Mouse (Mus musculus) cerebellum, adult 9-11 months (tissue): ENCODE results near the gene Pdik1l.

Source experiments
- DNase-seq: peaks from one replicate; pipeline ENCODE4 v3.0.0; 2022

Gene Pdik1l

DNA sequence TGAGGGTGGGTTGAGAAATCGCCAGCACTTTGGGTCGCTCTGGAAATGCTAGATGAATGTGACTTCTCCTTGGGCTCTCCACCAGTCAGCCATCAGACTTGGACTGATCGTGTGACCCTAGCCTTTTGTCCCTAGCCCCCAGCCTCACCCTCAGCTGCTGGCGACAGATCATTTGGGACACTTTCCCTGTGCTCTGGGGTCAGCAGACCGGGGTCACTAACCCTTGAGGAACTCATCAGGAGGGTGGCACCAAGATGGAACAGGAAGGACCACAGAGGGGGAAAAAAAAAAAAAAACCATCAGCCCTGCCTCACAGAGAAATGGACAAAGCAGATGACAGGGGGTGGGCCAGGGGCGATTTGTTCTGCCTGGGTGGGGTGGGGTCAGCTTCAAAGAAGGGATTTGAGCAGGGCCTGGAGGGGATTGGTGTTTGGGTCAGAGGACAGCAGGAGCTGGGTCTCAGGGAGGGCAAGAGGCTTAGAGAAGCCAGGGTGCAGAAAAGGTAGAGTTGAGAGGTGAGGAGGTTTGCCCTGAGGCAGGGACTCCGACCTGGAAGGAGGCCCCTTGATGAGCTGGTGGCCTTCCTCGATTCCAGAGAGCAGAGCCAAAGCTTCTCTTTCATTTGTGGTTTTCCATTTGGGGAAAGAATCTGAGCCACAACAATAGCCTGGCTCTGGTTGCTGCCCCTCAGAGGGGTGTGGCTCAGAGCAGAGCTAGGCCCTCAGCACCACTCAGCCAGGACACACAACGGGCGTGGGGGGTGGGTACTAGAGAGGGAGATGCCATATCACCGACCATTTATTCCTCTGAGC lies 30.3 kb downstream of the Pdik1l start:
- DNase-seq = no peak

DNA sequence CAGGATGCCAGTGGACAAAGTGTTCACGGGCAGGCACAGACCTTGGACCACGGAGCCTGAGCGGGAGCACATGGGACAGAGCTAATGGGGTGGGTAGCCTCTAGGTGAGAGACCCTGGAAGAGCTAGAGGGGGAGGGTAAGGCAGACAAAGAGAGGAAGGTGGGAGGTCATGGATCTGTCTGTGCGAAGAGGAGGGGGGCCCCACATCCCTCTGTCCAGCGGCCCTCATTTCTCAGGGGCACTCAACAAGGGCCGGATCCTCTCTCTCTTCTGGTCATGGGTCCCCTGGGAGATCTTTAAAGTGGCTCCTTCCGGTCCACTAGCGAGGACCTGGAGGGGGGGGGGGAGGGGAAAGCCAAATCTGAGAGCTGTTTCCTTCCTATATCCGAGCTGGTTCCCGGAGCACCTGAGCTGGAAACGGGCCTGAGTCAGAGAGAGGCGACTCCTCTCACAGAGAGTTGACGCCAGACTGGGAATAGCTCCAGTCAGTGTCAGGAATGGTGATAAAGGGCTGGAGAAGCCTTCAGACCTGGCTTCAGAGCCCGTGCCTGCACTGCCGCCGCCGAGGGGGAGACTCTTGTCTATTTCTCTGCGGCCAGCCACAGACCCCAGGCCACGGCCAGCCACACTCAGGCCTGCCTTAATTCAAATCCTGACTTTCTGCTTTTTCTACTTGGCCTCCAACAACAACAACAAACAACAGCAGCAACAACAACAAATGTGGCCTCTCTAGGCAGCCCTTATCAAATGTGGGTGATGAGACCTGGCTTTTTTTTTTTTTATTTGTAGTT lies 31.1 kb downstream of the Pdik1l start:
- no peak for DNase-seq

DNA sequence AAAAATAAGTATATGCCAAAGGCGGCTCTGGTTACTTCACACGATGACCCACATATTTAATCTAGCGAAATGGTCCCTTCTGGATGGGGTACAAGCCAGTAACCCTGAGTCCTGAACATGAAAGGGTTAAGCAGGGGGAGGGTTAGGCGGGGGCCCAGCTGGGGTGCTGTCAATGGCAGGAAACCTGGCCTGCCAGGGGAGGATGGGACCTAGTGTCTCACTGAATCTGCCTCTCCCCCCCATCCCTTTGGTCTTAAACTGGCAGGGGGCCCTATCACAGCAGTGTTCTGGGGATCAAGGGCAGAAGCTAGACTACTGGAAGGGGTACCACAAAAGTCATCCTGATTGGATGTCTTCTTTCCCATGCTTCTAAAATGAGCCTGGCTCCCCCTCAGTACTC lies 31.8 kb downstream of the Pdik1l start:
- no peak for DNase-seq

DNA sequence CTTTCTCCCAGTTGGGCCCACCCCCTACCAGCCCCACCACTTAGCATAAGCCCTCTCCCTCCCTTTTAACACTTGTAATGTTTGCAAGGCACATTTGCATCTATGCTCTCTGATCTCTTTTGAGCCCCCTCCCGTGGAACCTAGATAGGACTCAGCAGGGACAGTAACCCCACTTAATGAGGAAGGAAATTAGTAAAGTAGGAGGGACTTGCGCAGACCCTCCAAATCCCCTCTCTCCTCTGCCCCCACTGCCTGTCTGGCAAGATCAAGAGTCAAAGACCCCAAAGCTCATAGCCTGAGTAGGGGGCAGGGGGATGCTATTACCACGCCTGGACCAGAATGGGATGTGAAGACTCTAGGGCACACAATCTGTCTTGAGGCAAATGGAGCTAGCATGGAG lies 32.9 kb downstream of the Pdik1l start:
- DNase-seq = no peak

DNA sequence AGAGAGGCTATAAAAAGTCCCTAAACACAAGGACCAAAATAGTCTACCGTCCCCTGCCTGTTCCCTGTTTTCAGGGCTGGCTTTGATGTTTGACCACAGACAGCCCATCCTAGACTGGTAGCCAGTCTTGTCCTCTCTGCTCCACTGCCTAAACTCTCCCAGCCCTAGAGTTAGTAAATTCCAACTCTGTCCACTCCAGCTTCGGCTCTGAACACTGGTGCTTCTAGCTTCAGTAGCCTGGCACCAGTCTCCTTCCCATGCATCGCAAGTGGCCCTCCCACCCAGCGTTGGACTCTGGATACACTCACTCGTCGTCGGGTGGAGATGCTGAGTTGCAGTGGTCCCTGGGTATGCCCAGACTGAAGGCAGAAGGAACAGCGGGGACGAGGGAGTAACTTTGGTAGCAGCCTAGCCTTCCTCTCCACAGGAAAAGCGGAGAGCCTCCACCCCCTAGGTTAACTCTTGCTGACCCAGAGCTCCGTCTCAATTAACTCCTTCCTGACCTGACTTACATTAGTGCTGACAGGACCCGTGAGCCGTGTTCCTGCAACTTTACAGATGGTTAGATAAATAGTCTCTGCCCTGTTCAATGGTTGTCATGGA lies 33.9 kb downstream of the Pdik1l start, which contains the start of gene Grrp1:
Gene Grrp1, minus strand, starts transcription at position 385 of the 603 bp plus-strand sequence.
- DNase-seq = no peak

DNA sequence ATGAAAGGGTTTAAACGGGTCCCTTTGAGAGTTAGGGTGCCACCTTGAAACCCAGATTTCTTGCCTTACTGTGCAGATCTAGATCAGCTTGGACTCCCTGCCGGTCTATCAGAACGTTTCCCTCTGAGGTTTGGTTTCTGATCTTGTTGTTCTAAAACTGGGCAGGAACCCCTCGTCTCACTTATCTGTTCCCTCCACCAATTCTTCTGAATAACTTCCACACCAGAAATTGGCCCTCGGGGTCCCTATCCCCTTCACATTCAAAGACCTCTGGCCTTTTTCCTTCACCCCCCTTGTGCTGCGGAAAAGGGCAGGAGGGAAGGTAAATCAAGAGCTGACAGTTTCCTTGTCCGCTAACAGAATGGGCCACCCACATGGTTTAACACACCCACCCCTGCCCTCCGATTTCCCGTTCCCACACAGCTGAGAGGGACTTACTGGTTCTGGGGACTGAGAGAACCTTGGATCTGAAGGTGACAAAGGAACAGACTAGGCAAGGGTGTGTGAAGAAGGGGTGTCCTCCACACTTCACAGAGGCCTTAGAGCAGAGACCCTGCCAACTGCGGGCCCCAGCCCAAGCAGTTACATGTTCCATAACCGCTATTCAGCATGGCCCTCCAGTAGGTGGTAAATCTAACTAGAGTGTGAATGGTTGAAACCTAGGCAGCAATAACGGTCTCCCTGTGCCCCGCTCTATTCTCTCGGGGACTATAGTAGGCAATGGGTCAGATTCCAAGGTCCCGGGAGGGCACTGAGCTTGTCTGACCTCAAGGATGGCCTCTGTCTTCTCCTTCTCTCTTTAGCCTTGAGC lies 34.6 kb downstream of the Pdik1l start:
- no peak for DNase-seq

DNA sequence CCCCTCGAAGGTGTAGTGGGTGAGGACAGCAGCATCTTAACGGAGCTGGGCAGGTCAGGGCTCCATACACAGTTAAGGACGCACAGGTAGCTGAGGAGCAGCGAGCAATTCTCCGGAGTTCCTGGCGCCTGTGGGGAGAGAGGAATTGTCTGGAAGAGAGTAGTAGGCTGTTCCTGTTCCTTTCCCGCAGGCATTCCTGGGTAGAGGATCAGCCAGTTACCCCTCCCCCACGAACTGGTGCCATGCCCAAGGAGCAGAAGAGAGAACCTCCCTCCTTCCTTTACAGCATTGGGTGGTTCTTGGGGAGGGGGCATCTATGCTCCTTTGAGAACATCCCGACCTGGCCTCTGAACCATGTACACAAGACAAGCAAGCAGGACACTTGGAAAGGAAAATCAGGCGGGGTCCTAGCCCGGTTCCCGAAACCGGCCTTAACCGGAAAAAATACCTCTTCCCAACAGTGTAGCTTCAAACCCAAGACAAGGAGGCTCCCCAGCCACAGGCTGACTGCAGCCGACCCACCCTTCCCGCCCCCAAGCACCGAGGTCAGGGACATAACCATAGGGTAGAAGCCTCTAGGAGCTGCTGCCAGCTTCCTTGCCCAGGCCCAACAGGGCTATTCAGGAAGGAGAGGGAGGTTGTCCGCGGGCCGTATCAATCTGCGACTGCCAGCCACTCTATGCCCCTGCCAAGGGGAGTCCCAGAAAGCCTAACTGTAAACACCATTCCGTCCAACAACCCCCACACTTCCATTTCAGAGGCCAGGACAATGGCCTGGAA lies 35.4 kb downstream of the Pdik1l start:
- DNase-seq = no peak

DNA sequence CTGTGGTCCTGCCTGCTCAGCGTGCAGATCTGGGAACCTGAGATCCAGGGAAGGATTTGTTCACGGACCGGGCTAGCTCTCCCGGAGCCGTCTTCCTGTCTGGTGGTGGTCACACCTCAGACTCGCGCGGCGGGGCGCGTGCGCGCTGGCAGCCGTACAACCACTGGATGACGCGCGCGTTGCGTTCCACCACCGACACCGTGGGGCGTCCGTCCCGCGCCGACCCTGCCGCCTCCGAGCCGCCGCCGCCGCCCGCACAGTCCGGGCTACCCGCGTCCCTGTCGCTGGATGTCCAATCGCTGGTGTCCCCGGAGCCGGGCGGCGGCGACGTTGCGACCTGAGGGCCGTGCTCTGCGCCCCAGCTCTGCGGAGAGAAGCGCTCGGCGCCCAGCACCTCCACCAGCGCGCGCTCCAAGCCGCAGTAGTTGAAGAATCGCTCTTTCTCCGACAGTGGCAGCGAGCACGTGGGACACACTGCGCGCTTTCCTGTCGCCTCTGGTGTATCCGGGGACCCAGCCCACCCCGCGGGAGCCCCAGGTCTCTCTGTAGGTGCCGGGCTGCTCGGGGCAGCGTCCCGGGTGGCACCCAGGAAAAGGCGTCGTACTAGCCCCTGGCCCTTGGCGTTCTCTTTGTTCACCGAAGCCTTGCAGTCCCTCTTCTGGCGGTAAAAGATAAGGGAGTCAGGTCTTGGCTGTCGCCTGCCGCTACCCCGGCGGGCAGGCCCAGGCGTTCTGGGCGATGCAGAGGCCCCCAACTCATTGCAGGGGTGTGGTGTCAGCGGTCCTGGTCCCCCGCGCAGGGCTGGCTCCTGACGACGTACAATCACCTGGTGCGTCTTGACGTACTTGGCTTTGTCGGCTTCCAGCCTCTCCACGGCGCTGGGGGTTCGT lies 36.2 kb downstream of the Pdik1l start:
- no peak for DNase-seq

DNA sequence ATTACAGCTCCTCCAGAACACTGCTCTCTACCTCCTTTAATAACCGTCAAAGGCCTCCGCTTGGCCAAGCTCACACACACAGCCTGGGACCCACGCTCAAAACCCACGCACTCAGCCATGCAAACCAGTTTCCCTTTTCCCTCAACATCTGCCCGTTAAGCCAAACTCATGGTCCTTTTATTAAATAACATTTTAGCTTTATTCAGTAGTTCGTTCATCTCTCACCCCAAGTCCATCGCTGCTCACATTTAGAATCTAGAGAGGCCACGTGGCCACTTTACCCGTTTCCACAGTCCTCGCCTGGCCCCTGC lies 36.8 kb downstream of the Pdik1l start:
- no peak for DNase-seq

DNA sequence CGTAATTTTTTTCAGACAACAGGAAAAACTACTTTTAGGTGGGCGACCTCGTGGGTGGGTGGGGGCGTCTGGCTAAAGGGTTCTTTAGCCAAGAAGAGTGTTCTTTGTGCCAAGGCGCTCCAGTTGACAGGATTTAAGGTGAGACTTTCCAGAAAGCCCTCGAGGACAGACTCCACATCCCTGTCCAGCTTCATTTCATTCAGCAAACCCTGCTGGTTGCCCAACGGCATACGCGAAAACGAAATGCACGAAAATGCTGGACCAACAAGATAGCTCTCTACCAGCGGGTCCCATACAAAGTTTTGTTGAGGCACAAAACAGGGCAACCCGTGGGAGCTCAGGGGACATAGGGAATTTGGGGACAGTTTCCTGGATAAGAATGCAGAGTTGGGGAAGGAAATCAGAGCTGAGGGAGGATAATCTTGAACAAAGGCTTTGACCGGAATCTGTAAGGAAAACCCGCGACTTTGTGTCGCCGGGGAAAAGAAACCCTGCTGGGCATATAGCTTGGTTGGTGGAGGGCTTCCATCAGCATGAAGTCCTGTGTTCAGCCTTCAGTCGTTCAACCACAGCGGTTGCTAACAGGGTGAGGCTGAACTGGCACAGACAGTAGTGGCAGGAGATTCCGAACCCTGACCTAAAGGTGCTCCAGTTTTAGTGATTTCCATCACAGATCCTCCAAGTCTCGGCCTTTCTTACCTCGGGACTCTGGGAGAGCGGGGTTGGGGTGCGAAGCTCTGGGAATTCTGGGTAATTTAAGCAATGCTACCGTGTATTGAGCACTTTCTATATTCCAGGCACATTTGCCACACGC lies 37.4 kb downstream of the Pdik1l start:
- DNase-seq = no peak

DNA sequence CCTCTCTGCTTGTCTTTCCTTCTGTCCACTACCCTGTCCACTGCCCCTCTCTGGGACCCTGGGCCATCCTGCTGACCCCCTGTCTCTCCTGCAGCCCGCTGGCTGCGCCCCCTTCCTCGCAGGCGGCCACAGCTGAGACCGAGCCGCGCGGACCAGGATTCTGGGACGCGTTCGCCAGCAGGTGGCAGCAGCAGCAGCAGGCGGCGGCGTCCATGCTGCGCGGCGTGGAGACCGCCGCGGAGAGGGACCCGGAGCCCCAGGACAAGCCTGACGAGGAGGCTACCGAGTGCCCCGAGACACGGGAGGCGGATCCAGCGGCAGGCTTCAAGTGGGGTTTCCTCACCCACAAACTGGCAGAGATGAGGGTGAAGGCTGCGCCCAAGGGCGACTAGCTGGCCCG lies 38.0 kb downstream of the Pdik1l start:
- DNase-seq = no peak

DNA sequence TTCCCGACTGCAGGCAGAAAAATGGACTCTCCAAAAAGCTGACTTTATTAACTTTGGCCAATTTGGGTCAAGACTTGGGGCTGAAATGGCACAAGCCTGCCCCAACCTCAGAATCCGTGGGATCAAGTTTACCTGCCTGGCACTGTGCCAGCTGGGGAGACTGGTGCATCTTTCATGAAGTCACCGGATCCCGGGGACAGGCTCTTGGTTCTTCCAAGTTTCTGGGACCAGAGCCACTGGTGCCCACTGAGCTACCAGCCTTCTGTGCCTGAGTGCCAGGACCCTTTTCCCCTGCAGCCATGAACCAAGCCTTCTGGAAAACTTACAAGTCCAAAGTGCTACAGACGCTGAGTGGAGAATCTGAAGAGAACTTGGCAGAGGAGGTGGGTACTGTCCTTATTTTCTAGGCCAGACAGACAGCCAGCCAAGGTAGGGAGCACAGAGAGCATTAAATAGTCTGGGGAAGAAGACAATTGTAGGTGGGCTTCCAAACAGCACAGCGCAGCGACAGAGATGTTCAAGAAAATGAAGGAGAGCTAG lies 40.9 kb downstream of the Pdik1l start, which contains the start of gene Gm30191:
Gene Gm30191, plus strand, starts transcription at position 217 of the 540 bp plus-strand sequence.
- DNase-seq = no peak

DNA sequence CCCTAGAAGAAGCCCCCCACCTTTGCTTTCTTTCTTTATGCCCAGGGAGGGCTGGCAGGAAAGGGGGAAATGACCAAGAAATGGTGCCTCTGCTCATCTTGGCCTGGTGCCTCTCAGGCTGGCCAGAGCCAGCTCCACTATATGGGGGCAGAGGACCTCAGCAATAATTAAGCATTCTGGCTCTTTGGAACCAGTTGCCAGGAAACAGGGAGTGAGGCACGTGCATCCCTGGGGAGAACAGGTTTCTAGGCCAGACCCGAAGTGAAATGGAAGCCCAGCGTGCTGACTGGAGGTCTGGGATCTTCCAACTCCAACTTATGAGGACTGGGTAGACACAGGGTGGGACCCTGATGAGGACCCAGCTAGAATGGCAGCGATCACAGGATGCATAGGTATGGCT lies 41.4 kb downstream of the Pdik1l start:
- DNase-seq = no peak

DNA sequence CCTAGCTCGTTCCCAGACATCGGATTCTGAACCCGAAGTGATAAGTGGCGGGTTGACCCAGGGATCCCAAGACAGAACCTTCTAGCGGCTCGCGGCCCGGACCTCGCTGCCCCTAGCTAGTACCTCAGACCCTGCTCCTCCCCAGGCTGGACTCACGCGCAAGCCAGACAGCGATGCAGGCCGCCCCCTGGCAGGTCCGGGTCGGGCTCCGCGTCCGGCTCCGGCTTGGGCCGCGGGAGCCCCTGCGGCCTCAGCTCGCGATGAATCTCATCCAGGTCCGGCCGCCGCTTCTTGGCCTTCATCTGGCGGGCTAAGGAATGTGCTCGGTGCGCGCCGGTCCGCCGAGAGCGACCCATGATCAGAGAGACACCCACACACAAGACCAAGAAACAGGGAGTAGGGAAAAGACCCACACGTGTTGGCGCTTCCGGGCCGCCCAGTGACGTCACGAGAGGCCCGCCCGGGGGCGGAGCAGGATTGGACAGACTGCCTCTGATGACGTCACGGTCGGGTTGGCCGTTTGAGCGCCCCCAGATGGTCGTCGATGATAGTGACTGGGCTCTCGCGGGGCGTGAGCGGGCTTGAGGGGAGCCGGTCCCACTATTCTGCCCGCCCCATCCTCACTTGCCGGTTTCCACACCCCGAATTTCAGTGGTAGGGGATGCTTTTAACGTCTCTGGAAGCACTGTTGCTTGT lies 42.4 kb downstream of the Pdik1l start, which contains the start of gene Zfp593:
Gene Zfp593, minus strand, starts transcription at position 445 of the 696 bp plus-strand sequence.
- DNase-seq = peak; percentile 92

DNA sequence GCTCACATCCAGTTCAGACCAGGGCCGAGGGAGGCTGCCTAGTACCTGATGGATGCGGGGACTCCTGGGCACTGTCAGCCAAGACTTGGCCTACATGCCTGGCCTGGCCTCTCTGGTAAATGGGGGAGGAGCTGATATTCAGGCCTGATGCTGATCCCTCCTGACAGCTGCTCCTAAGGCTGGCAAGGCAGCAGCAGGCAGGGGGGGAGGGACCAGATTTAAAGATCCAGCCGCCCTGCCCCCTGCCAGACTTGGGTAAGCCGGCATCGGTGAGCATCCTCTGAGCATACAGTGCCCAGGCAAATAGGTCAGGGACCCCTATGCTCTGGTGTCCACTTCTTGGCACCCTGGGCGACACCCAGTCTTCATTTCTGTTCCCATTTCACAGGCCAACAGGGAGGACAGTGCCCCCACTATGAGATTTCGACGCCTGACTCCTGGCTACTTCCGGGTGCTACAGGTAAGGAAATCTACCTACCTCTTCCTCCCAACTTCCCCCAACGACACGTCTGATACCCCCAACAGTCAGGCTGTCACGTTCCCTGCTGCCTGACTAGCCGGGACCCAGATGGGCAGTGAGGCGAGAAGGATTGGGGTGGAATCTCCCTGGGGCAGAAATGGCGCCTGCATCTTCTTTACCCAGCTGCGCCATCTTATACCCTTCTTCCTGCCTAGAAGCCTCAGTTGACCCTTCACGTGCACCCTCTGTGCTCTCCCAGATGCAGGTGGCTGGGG lies 44.0 kb downstream of the Pdik1l start, which contains the start of gene E130218I03Rik:
Gene E130218I03Rik, plus strand, starts transcription at position 147 of the 735 bp plus-strand sequence.
- no peak for DNase-seq

DNA sequence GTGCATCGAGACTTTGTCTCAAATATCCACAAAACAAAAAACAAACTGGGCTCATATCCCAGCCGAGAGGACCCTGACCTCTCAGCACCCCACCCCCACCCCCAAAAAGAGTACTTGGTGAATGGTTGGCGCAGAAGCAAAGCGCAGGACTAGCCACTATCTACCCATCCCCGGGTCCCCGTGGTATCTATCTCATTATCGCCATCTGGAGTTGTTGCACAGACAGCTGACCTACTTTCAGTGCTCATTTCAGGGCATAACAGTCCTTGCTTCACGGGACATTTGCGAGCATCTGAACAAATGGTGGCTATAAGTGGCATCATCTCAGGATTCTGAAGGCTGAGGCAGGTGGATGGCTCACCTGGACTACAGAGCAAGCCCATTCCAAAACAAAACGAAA lies 49.0 kb downstream of the Pdik1l start:
- DNase-seq = no peak

DNA sequence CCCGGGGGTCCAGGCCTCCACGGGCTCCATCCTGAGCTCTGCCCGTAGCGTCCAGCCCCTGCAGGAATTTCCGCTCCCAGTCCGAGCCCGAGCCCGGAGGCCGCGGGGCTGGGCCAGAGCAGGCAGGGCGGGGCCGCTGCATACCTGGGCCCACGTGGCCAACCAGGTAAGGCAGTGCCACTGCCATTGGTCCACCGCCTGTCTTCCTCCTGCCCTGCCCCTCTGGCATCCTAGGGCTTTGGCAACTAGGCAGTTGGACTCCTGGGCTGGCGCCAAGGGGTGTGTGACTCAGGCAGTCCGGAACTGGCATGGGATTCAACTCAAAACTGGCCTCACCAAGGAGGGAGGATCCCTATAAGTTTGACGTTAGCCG lies 49.4 kb downstream of the Pdik1l start, which contains the start of gene Cnksr1:
Gene Cnksr1, minus strand, starts transcription at position 121 of the 373 bp plus-strand sequence.
- DNase-seq = peak; percentile 74
